Comparison of ENCODE assay signal across 46 mouse cellular contexts in genomic region chr4:137589586-137589985, GRCm38 (mm10). TPM values are rescaled to one million over a fixed set of nuclear protein-coding genes. Genes with fewer than 3 reads are reported as not detected.
"Had no signal": no experiment of that assay in that cellular context is flagged by ENCODE, and none has a peak within 500 bp of the region (broad histone marks: within the 10 kb centered on the region; RNA-seq: fewer than 3 reads in every experiment).

No protein-coding gene starts in this region.

- H3K36me3 ChIP-seq: limb, embryonic 10.5 days; limb, embryonic 12.5 days; limb, embryonic 13.5 days; limb, embryonic 15.5 days; liver, embryonic 12.5 days; liver, embryonic 13.5 days; liver, embryonic 15.5 days; lung, embryonic 15.5 days; midbrain, embryonic 10.5 days; midbrain, embryonic 12.5 days; midbrain, embryonic 13.5 days; midbrain, embryonic 15.5 days; neural tube, embryonic 12.5 days had no signal

- H3K27me3 ChIP-seq: limb, embryonic 13.5 days; limb, embryonic 15.5 days; liver, embryonic 12.5 days; liver, embryonic 13.5 days; liver, embryonic 15.5 days; lung, embryonic 15.5 days; midbrain, embryonic 12.5 days; midbrain, embryonic 13.5 days; midbrain, embryonic 15.5 days; neural tube, embryonic 12.5 days had no signal

- H3K4me3 ChIP-seq: limb, embryonic 10.5 days; limb, embryonic 12.5 days; limb, embryonic 13.5 days; limb, embryonic 15.5 days; liver, embryonic 12.5 days; liver, embryonic 13.5 days; liver, embryonic 15.5 days; lung, embryonic 15.5 days; megakaryocyte, embryonic 14.5 days; midbrain, embryonic 10.5 days; midbrain, embryonic 12.5 days; midbrain, embryonic 13.5 days; midbrain, embryonic 15.5 days; myocyte; neural tube, embryonic 12.5 days had no signal

- DNase-seq: left cerebral cortex, postnatal 4 days; liver; liver, embryonic 13.5 days; liver, postnatal 0 days; lung, adult 18-20 months; lung, adult 2 months; lung, embryonic 14.5 days; lung, postnatal 10 days; lung, postnatal 14 days; lung, postnatal 36 days; lung, postnatal 4 days; midbrain, embryonic 14.5 days had no signal

- ATAC-seq: liver, embryonic 12.5 days; liver, postnatal 0 days; lung, postnatal 0 days; midbrain, embryonic 13.5 days; midbrain, embryonic 15.5 days; midbrain, embryonic 16.5 days had no signal

- H3K9me3 ChIP-seq: limb, embryonic 10.5 days; limb, embryonic 12.5 days; limb, embryonic 13.5 days; limb, embryonic 15.5 days; liver, embryonic 12.5 days; liver, embryonic 13.5 days; liver, embryonic 15.5 days; lung, embryonic 15.5 days; megakaryocyte, embryonic 14.5 days; midbrain, embryonic 10.5 days; midbrain, embryonic 12.5 days; midbrain, embryonic 13.5 days; midbrain, embryonic 15.5 days; neural tube, embryonic 12.5 days had no signal

- H3K4me1 ChIP-seq: limb, embryonic 10.5 days; limb, embryonic 12.5 days; limb, embryonic 13.5 days; liver, embryonic 13.5 days; lung, embryonic 15.5 days; neural tube, embryonic 12.5 days had no signal

- H3K4me2 ChIP-seq: limb, embryonic 12.5 days; limb, embryonic 13.5 days; limb, embryonic 15.5 days; liver, embryonic 11.5 days; liver, embryonic 12.5 days; liver, embryonic 13.5 days; liver, embryonic 15.5 days; lung, embryonic 14.5 days; lung, embryonic 15.5 days; midbrain, embryonic 11.5 days; midbrain, embryonic 12.5 days; midbrain, embryonic 13.5 days; midbrain, embryonic 15.5 days; neural tube, embryonic 12.5 days had no signal

- H3K9ac ChIP-seq: limb, embryonic 12.5 days; limb, embryonic 13.5 days; limb, embryonic 15.5 days; liver, embryonic 12.5 days; liver, embryonic 13.5 days; liver, embryonic 14.5 days; liver, embryonic 15.5 days; liver, postnatal 0 days; lung, embryonic 14.5 days; lung, embryonic 15.5 days; midbrain, embryonic 12.5 days; midbrain, embryonic 13.5 days; midbrain, embryonic 15.5 days; neural tube, embryonic 12.5 days had no signal

- H3K27ac ChIP-seq: limb, embryonic 10.5 days; limb, embryonic 12.5 days; limb, embryonic 13.5 days; limb, embryonic 15.5 days; liver, embryonic 12.5 days; liver, embryonic 13.5 days; liver, embryonic 14.5 days; liver, embryonic 15.5 days; lung, embryonic 15.5 days; macrophage; midbrain, embryonic 10.5 days; midbrain, embryonic 12.5 days; midbrain, embryonic 13.5 days; midbrain, embryonic 15.5 days; neural tube, embryonic 12.5 days had no signal

RNA-seq across cellular contexts. Expression of gene Ldlrad2, which starts 15.2 kb away (rescaled TPM):
- total RNA-seq: left cerebral cortex, postnatal 10 days; left cerebral cortex, postnatal 14 days; left cerebral cortex, postnatal 25 days; left cerebral cortex, postnatal 36 days; left cerebral cortex, postnatal 4 days; liver, adult 2 months; megakaryocyte progenitor cell, adult 5-6 weeks; megakaryocyte, adult 5-6 weeks; megakaryocyte-erythroid progenitor cell, adult 5-6 weeks; monocyte, adult 5-6 weeks had no signal
- polyA plus RNA-seq: limb, embryonic 10.5 days; limb, embryonic 11.5 days; limb, embryonic 12.5 days; limb, embryonic 13.5 days; limb, embryonic 14.5 days; liver, adult 2 months; liver, embryonic 11.5 days; liver, embryonic 12.5 days; liver, embryonic 13.5 days; liver, embryonic 14.5 days; liver, embryonic 15.5 days; liver, embryonic 16.5 days; liver, postnatal 0 days; lung, adult 2 months; lung, embryonic 14.5 days; lung, embryonic 16.5 days; macrophage; midbrain, embryonic 10.5 days; midbrain, embryonic 11.5 days; midbrain, embryonic 12.5 days; midbrain, embryonic 14.5 days; midbrain, embryonic 15.5 days; midbrain, embryonic 16.5 days; myocyte; neural tube, embryonic 11.5 days; neural tube, embryonic 12.5 days had no signal
